Mouse (Mus musculus): ENCODE results near the gene Mpst. TPM values are rescaled to one million over a fixed set of nuclear protein-coding genes. Genes with fewer than 3 reads are reported as not detected.

Mpst gene
- total RNA-seq, 1 experiment from 2014 or later = 61.7 TPM

DNA sequence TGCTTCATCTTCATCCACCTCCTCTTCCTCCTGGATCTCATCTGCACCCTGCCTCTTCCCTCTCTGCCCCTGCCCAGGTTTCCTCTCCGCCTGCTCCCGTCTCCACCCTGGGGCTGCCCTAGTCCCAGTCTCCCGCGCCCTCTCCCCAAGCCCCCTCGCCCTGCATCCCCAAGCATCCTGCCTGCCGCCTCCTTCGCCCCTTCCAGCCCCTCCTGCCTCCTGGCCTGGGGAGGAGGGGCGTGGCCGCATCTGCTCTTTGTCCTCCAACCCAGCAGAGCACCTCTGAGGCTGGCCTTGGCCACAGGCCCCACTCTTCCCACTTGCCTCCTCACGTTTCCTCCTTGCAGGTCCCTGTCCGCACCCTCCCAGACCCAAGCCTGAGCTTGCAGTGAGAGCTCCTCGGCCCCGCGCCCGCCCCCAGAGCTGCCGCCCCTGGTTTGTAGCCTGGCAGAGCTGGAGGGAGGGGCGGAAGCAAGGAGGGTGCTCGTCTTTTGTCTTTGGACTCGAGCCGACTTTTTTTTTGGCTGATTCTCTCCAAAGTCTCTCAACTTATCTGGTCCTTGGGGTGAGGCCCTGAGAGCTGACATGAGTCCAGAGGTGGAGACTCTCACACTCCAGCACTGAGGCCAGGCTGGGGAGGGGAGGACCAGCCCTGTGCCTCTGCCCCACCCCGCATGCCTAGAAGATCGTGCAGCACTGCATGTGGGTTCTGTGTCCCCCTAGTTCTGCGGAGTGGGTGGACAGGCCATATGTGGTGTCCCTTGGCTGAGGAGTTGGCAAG lies 31.2 kb downstream of the Mpst start:
- DNase-seq = peak; percentile 66

DNA sequence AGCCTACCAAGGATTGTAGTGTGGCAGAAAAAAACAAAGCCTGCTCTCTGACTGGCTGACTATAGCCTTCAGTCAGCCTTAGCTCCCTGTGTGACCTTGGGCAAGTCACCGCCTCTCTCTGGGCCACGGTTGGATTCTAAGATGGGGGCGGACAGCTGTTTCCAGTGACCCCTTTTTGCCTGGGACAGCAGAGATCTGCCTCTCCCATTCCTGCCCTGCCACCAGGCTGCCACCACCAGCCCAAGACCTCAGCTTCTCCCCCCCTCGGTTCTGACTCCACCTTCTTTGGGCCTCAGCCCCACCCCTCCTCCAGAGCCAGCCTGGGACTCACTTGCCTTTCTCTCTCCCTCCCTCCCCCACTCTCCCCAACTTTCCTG lies 31.8 kb downstream of the Mpst start:
- peak; percentile 53 for DNase-seq

DNA sequence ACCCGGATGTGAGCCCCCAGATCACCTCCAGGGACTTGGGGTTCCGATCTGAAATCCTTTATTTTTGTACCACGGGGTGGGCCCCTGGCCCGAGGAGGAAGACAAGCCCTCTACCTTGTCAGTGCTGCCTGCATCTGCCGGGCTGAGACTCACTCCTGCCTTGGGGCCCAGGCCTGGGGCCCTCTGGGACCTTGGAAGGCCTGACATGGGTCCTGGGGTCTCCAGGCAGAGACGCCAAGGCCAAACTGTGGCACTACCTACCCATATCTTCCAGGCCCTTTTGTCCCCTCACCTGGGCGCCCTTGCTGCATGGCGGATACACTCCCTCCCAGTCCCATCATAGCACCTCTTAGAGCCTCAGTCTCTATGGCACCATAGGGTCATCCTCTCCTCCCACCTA lies 32.3 kb downstream of the Mpst start:
- no peak for DNase-seq

DNA sequence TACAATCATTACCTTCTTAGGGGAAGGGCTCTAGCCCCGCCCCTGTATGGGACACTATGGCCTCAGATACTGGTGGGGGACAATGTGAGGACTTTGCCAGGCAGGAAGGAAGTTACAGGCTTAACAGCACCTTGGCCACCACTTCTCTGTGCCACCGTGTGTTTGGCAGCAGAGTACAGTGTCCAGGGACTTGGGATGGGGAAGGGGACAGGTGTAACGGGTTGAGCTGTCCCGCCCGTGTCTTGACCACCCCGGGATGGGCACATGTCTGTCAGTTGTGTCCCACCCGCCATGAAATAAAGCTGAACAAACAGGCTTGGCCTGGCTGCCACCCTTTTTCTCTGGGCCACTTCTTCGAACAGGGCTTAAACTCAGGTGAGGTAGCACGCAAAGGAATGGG lies 32.8 kb downstream of the Mpst start:
- DNase-seq = no peak

DNA sequence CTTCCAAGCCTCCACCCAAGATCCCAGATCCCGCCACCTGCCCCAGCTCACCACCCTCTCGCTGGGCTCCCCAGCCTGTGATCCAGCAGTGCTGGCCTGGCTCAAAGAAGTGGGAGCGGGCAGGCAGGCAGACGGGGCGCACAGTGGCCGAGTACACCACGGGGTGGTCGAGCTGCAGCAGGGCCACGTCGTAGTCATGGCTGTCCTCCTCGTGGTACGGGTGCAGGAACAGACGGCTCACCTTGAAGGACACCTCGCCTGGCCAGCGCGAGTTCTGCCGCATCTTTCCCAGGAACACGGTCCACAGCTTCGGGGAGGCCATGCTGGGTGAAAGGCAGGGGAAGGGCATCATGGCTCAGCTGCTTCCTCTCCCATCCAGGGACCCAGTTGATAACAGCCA lies 36.0 kb downstream of the Mpst start:
- peak; percentile 1 for DNase-seq

DNA sequence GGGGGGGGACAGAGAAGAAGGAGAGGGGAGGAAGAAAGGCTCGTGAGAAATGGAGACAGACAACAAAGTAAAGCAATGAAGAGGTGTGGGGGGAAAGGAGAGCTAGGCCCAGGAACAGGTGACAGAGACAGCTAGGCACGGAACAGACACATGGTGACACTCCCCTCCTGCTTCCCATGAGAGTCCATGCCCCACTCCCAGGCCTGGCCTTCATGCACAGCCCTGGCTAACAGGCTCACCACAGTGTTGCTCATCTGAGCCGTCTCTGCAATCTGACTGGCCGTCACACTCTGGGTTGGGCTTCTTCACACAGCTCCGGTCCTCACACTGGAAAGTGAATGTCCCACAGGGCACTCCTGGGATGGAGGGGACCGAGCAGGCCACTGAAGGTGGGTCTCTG lies 37.6 kb downstream of the Mpst start:
- DNase-seq = no peak

DNA sequence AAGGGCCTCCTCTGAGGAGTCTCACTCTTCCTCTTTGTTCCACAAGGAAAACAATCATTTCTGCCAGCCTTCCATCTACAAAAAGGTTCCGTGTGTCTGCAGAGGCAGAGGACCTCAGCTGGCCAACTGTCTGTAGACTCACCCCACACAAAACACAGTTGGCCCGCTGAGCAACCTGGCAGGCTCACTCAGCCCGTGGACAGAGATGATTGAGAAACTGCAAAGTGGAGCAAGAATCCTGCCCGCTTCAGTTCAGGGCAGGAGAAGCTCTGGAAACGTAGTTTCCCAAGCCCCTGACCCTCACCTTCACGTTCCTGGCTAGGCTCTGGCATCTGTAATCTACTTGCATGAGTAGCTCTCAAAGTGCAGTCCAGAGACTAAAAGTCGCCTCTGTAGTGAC lies 40.9 kb downstream of the Mpst start:
- DNase-seq = peak; percentile 45

DNA sequence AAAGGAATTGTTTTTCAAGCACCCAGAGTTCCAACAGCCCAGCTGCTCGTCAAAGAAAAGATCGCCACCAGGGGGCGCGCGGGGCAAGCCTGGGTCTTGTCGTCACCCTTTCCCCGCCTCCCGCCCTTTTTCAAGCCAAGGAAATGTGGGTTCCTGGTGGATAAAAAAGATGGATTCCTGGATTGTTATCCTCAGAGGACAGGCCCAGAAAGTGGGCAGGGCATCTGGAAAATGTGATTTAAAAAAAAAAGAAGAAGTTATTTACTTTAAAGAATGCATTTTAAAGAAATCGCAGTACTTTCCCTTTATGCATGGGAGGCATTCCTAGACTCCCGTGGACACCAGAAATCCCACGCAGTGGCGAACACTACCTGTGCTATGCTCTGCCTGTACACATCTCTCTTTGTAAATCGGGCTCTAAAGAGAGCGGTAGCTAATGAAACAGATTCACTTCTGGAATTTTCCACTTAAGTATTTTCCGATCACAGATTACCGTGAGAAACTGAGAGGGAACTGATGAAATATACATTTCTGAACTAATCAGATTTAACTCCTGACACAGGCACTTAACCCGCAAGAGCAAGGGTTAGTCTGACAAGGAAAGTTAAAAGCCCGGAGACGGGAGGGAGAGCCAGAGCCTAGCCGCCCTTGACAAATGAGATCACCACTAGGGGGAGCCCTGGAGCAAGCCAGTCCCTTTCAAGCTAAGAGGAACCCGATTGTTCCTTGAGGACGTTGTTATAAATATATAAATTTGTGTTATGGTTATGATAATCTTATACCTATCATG lies 41.7 kb downstream of the Mpst start:
- DNase-seq = peak; percentile 99

DNA sequence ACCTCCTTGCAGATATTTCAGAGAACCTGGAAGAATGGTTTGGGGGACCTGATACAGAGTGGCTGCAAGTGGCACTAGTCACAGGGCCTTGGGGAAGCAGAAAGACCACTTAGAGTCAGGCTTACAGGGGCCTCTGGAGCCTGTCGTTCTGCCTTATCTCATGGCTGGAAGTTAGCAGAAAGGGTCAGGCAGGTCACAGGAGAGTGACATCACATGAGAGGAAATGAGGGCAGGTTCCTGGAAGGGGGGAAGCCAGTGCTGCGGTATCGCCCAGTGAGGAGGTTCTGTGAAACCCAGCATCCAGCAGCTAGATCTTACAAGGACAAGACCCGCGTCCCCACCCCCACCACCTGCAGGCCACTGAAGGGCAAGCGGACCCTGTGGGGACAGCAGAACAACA lies 42.9 kb downstream of the Mpst start:
- DNase-seq = no peak

DNA sequence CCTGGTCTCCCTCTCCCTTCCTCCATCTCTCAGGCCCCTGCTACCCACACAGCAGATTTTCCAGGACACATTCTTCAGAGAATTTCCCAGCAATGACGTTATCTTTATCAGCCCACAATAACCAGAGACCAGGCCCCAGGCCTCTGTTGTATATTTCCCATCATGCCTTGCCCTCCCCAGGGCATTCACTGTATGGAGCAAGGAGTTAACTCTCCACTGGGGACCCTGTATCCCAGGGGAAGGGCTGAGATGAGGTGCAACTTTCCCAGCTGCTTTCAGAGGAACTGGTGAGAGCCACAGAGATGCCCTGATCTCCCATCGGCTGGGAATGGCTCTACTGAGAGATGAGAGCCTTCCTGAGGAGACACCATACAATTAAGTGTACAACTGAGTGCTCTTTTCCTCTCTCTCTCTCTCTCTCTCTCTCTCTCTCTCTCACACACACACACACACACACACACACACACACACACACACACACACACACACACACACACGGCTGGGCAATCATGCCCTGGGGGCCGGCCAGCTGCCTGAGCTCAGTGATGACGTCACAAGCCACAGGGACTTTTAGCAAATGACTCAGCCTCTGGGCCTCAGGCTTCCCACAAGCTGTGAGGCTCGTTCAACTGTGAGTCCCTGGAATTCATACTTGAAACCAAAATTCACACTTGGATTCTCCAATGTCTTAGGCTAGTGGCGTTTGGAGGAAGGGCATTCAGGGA lies 43.6 kb downstream of the Mpst start:
- peak; percentile 65 for DNase-seq

DNA sequence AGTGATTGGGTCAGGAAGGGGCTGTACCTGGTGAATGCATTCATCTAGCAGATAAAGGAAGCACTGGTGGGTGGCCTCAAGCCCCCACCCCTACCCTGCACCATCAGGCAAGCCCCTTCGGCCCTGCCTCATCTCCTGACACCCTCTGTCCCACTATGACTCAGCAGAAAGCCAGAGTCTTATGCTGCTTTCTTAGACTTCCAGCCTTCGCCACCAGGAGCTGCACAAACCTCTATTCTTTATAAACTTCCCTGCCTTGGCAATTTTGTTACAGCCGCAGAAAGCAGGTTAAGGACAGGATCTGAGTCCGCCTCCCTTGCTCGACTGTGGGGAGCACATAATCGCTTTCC lies 44.2 kb downstream of the Mpst start:
- no peak for DNase-seq

DNA sequence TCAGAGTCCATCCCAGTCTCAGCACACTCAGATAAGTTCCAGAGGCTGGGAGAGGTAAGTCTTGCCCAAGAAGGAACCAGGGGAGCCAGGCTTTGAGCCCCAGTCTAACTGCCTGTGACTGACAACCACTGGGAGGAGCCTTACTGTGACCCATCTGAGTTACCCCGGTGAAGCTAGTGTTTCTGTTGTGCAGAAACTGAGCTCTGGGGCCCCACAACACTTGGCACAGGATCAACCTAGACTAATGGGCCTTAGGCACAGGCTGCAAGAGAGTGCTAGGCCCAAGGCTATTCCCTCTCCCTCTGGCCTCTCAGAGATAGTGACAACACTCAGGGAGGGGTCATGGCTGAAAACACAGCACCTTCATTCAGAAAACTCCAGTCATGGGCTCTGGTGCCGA lies 45.0 kb downstream of the Mpst start:
- no peak for DNase-seq

DNA sequence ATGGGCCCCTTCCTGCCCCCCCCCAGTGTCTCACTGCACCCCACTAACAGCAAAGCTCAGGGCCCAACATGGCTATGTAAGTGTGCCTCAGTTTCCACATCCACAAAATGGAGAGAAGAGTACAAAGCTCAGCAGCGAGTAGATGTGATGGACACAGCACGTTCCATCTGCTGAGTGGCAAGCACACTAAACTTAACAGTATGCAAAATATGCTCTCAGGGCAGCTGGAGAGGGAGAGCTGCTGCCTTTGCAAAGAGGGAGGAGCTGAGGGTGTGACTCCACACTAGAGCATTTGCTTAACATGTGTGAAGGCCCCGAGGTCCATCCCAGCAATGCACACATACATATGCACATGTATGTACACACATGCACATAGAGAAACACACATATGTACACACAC lies 46.7 kb downstream of the Mpst start:
- DNase-seq = no peak

DNA sequence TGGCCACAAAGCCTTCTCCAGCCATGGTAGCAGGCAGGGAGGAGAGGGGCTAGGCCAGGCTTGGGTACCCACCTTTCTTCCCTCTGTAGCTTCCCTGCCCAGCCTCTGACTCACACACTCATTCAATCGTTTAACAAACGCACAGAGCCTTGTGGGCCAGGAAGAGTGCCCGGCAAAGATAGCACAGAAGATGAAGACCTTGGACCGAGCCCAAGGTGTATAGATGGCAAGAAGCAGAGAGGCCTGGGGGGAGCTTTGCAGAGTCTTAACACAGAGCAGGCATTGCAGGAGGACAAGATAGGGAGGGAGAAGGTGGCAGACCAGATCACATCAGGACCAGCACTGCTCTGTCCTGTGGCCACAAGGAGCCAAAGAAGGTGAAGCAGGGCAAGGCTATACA lies 49.0 kb downstream of the Mpst start:
- no peak for DNase-seq

DNA sequence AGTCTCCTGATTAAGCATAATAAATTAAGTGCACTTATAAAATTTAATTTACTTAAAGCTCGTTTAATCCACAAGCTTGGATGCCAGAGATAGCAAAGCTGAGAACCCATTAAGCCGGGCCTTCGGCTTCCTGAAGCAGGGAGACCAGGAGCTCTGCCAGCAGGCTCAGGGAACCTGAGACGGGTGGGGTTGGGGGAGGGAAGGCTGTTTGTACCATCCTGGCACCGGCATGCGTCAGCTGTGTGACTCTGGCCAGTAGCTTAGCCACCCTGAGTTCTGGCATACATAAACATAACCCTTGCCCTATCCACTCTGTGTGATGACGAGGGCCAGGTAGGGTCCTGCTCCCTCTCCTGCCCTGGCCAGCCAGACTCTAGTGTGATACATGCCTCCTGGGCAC lies 49.8 kb downstream of the Mpst start:
- DNase-seq = no peak

DNA sequence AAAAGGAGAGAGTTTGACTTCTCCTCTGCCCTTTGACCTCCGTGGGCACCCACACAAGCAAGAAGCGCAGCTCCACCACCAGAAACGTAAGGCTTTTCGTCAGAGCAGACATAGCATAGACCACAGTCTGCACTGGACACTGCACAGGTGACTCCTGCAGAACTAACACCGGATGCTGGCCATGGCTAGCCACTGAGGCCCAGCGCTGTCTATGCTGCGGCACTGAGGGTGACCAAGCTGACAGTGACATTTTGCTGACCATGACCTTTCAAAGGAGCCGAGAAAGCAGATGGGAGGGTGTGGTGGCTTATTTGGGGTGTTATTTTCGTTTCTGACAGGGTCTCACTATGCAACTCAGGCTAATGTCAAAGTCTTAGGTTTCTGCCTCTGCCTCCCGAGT lies 51.0 kb downstream of the Mpst start:
- DNase-seq = no peak

DNA sequence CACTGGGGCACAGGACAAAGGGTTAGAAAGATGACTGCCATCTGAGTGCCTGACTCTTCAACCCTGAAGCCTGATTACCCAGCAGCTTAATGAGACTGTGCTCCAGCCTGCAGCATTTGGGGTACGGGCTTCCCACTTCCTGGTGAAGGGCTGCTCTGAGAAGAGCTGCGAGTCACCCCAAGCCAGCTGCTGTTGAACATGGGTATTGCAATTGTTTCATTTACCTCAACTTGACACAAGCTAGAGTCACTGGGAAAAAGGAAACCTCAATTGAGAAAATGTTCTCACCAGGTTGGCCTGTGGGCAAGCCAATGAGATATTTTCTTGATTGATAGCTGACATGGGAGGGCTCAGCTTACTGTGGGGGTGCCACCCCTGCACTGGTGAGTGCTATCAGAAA lies 56.8 kb downstream of the Mpst start:
- no peak for DNase-seq

Other genes with a start within 250 kb of the Mpst start
- 17.7 and 20.3 TPM in 2 replicates for gene Ift27, start 232.3 kb upstream of the Mpst start, total RNA-seq (2021)
- not detected in 2 replicates for gene Pvalb, start 200.0 kb upstream of the Mpst start, total RNA-seq (2021)
- gene Ncf4, start 161.6 kb upstream of the Mpst start, total RNA-seq (2021) = 1.00 and 1.2 TPM in 2 replicates
- gene Csf2rb2, start 100.7 kb upstream of the Mpst start, total RNA-seq (2021) = 0.43 and 1.0 TPM in 2 replicates
- gene Csf2rb, start 80.7 kb upstream of the Mpst start, total RNA-seq (2021) = 6.9 and 9.2 TPM in 2 replicates
- gene Tex33, start 10.5 kb upstream of the Mpst start, total RNA-seq (2021) = not detected in 2 replicates
- gene Tst, start 509 bp upstream of the Mpst start, total RNA-seq (2021) = 246 and 299 TPM in 2 replicates
- gene Kctd17, start 22.1 kb downstream of the Mpst start, total RNA-seq (2021) = 73.5 and 84.3 TPM in 2 replicates
- 1.9 and 4.9 TPM in 2 replicates for gene Tmprss6, start 62.2 kb downstream of the Mpst start, total RNA-seq (2021)
- gene Il2rb, start 88.9 kb downstream of the Mpst start, total RNA-seq (2021) = 0.48 and 0.58 TPM in 2 replicates
- 48.7 and 59.4 TPM in 2 replicates for gene C1qtnf6, start 125.0 kb downstream of the Mpst start, total RNA-seq (2021)
- 0.58 and 0.76 TPM in 2 replicates for gene Sstr3, start 138.3 kb downstream of the Mpst start, total RNA-seq (2021)
- 2.7 and 4.5 TPM in 2 replicates for gene Rac2, start 166.4 kb downstream of the Mpst start, total RNA-seq (2021)
- 7.5 and 7.6 TPM in 2 replicates for gene Cyth4, start 190.6 kb downstream of the Mpst start, total RNA-seq (2021)

All from adrenal gland, postnatal 25 days (tissue).